Mouse (Mus musculus) midbrain, embryonic 10.5 days (tissue): ENCODE measurements around the gene 6030408B16Rik. TPM values are rescaled to one million over a fixed set of nuclear protein-coding genes. Genes with fewer than 3 reads are reported as not detected.
A peak's percentile ranks its signal among the peaks of the same experiment; 100 is the strongest.

Experiments
- DNase-seq: peaks from one replicate; pipeline ENCODE4 v3.0.0-alpha.2; 2017; ENCODE audit warnings: low spot score
- H3K27ac ChIP-seq: fragments of 300-500 bp; sonication (generic); replicated peaks from 2 replicates; pipeline ENCODE4 v1.5.1; 2016; ENCODE audit warnings: mild to moderate bottlenecking
- H3K27me3 ChIP-seq: fragments of 300-500 bp; sonication (generic); 2 replicates; pipeline ENCODE4 v1.6.1; 2016; ENCODE audit warnings: low read depth, mild to moderate bottlenecking; ENCODE audit not compliant: poor library complexity, severe bottlenecking
- H3K36me3 ChIP-seq: fragments of 300-500 bp; sonication (generic); 2 replicates; pipeline ENCODE4 v1.6.1; 2016; ENCODE audit warnings: mild to moderate bottlenecking, moderate library complexity
- H3K4me1 ChIP-seq: fragments of 300-500 bp; sonication (generic); 2 replicates; pipeline ENCODE4 v1.6.1; 2016
- H3K4me3 ChIP-seq: fragments of 300-500 bp; sonication (generic); 2 replicates; pipeline ENCODE4 v1.5.1; 2016; ENCODE audit warnings: mild to moderate bottlenecking, moderate library complexity
- H3K9me3 ChIP-seq: fragments of 300-500 bp; sonication (generic); replicated peaks from 2 replicates; pipeline ENCODE4 v1.6.1; 2016; ENCODE audit warnings: mild to moderate bottlenecking
- WGBS: fragments of 180-500 bp; shearing (Covaris S2); methylation state at CpG from one replicate; pipeline ENCODE4 v1.1.7; 2016; 5-methylcytosine and 5-hydroxymethylcytosine counted together
- polyA plus RNA-seq: library from polyadenylated mRNA; unstranded; fragments of >200 nt; fragmentation: Nextera tagmentation; extraction: Ambion mirVana; gene quantifications from 2 replicates; pipeline ENCODE4 v1.2.1, GENCODE M21; 2016

6030408B16Rik gene
- polyA plus RNA-seq, 1 experiment from 2014 or later, result 0.06 TPM

DNA sequence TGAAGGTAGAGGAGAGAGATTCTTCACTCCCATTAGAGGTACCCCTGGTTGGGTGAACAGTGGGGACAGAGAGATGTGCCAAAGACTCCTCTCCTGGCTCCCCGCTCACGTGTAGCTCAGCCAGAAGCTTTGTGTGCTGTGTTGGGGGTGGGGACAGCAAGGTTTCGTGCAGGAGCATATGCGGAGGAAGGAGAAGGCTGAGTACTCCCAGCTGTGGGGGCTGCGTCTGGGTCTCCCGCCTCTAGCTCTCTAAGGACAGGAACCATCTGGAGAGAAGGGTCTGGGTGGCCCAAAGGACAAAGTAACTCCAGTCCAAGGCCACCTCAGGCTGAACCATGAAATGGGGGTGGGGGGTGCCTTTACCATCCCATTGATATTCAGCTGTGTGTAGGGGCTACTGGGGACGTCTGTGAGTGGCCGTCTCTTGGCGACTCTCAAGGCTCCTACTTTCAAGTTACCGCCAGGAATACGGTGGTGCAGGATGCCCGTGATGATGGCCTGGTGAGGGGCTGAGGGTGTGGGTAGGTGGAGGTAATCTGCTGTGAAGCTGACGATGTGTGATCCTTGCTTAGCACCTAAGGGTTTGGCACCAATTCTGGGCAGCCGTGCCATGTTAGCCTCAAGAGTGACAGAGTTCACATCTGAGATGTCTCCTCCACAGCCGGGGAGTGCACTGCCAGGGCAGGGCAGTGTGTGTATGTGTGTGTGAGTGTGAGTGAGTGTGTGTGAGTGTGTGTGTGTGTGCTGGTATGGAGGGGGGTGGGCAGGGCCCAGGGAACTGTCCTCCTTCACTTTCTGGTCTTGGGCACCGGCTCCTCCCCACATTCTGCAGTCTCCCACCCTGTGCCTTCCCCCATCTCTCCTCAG is 1.2 kb downstream of the 6030408B16Rik start:
- H3K4me1 ChIP-seq, result peaks cover 10% of the 10 kb centered on the region
- no peaks in the 10 kb centered on the region for H3K27me3 ChIP-seq
- WGBS, result 71% methylated on average over 16 of the region's 16 CpGs
- no peak overlapping the region for H3K27ac ChIP-seq
- H3K36me3 ChIP-seq, result peaks cover 33% of the 10 kb centered on the region
- H3K9me3 ChIP-seq, result no peaks in the 10 kb centered on the region
- H3K4me3 ChIP-seq, result no peak overlapping the region
- DNase-seq, result no peak

DNA sequence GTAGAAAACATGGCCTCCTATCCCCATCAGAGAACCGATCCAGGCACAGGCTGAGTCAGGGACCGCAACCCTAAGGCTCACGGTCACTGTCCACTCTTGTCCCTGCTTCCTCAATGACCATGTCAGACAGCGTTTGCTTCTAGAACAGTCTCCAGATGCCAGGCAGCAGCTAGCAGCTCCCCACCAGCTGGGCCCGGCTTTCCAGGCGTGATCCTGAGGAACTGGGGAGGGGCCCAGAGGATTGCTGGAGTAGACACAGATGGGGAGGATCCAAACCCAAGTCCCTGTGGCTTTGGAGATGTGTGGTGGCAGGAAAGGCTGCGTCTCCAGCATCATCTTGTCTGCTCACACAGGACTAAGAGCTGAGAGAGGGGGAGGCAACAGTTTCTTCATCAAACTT is 2.1 kb downstream of the 6030408B16Rik start:
- H3K36me3 ChIP-seq, result peaks cover 25% of the 10 kb centered on the region
- no peak overlapping the region for H3K4me3 ChIP-seq
- no peaks in the 10 kb centered on the region for H3K27me3 ChIP-seq
- no peak overlapping the region for H3K27ac ChIP-seq
- no peak for DNase-seq
- H3K4me1 ChIP-seq, result peaks cover 10% of the 10 kb centered on the region
- no peaks in the 10 kb centered on the region for H3K9me3 ChIP-seq
- WGBS, result 83% methylated on average over 7 of the region's 7 CpGs

DNA sequence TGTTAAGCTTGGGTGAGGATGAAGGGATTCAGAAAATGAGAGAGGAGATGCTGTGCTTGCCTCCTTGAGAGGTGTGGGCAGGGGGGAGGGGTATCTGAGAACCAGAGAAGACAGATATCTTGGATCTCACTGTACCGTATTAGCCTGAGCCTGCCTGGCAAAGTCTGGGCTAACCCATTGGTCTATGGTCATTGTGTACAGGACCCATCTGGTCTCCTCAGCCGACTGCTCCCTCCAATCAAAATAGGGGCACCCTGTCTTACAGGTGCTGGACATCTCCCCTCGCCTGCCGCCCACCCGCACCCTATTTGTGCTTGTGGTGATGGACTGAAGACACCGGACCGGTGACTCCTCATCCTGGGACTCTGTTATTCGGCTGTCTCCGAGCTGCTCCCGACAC is 2.6 kb downstream of the 6030408B16Rik start:
- Histone ChIP-seq H3K27ac (no peak overlapping the region), H3K27me3 (no peaks in the 10 kb centered on the region), H3K36me3 (peaks cover 20% of the 10 kb centered on the region), H3K4me1 (peaks cover 10% of the 10 kb centered on the region), H3K9me3 (no peaks in the 10 kb centered on the region), H3K4me3 (no peak overlapping the region)
- DNase-seq, result no peak
- WGBS, result 91% methylated on average over 10 of the region's 10 CpGs

DNA sequence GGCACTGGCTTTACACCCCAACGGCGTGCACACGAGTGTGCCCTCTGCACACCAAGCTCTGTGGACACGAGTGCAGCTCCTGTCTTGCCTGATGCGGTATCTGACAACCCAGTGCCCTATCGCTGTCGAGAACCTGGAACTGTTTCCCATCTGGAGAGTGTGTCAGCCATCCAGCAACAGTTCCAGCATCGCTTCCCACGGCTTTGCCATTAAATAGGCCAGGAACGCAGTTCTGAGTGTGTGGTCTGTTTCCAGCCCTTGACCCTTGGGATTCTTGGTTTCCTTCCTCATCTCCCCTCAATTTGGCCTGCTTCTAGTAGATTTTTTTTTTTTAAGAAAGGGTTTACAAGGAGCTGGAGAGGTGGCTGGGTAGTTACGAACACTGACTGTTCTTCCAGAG is 3.1 kb downstream of the 6030408B16Rik start:
- 91% methylated on average over 11 of the region's 11 CpGs for WGBS
- DNase-seq, result no peak
- peaks cover 15% of the 10 kb centered on the region for H3K36me3 ChIP-seq
- H3K4me3 ChIP-seq, result no peak overlapping the region
- H3K27ac ChIP-seq, result no peak overlapping the region
- H3K9me3 ChIP-seq, result no peaks in the 10 kb centered on the region
- no peaks in the 10 kb centered on the region for H3K27me3 ChIP-seq
- peaks cover 10% of the 10 kb centered on the region for H3K4me1 ChIP-seq

DNA sequence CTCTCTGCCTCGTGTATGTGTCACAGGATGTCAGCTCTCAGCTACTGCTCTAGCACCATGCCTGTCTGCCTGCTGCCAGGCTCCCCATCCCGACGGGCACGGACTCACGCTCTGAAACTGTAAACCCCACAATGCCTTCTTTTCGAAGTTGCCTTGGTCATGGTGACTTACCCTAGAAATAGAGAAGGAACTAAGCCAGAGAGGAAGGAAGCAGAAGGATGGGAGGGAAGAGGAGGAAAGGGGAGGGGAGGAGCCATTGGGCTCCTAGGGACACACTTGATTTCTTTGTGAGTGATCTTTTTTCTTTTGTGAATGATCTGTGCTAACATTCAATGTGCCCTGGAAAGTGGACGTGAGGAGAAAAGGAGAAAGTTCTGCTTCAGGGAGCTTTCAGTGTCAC is 5.0 kb downstream of the 6030408B16Rik start:
- Histone ChIP-seq H3K9me3 (no peaks in the 10 kb centered on the region), H3K4me3 (peak overlapping the region; percentile 43; the same call in 1 of the 2 replicates)
- 30% methylated on average over 7 of the region's 7 CpGs for WGBS

DNA sequence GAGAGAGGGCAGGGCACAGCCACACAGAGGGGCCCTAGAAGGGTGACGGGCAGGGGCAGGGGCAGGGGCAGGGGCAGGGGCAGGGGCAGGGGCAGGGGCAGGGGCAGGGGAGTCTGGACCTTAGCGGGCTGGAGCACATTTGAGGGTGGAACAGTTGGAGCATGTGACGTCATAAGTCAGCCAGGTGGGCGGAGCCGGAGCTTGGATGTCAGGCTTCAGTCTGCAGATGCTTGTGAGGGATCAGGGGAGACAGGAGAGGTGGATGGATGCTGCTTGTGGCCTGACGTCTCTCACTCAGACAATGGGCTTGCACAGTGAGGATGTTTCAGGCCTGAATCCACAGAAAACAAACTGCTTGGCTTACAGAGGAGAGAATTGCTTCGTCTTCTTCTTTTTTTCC is 5.5 kb downstream of the 6030408B16Rik start:
- WGBS, result 11% methylated on average over 7 of the region's 7 CpGs
- Histone ChIP-seq H3K4me3 (peak overlapping the region; percentile 43), H3K9me3 (no peaks in the 10 kb centered on the region), H3K4me1 (peaks cover 10% of the 10 kb centered on the region), H3K27me3 (no peaks in the 10 kb centered on the region), H3K36me3 (no peaks in the 10 kb centered on the region), H3K27ac (peak overlapping the region; percentile 72)
- peak; percentile 50 for DNase-seq

More for the DNA sequence above, 5.0 kb downstream of the 6030408B16Rik start:
- H3K36me3 ChIP-seq, result no peaks in the 10 kb centered on the region
- no peaks in the 10 kb centered on the region for H3K27me3 ChIP-seq
- no peak for DNase-seq
- peaks cover 10% of the 10 kb centered on the region for H3K4me1 ChIP-seq
- peak overlapping the region; percentile 72; the same call in 1 of the 2 replicates for H3K27ac ChIP-seq

DNA sequence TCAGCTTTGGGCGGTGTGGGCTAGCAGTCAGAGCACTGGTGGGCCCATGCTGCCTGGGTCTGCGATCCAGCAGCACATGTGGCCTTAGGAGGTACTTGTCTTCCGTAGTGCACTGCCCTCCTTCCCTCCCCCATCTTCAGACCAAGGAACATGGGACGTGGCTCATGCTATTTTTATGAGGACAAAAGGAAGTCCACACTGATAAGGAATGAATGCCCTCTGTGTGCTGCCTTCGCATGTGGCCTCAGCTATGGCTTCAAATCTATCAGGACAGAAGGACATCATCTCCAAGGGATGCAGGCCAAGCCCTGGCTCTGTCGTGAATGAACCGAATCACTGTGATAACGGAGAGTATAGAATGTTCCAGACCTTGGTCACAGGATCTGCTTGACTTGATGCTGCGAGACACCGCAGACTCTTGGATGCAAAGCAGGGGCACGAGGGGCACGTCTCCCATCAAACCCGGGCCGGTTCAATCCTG is 6.5 kb downstream of the 6030408B16Rik start:
- peaks cover 10% of the 10 kb centered on the region for H3K4me1 ChIP-seq
- H3K9me3 ChIP-seq, result no peaks in the 10 kb centered on the region
- H3K27ac ChIP-seq, result no peak overlapping the region
- H3K27me3 ChIP-seq, result no peaks in the 10 kb centered on the region
- WGBS, result 88% methylated on average over 14 of the region's 14 CpGs
- no peak for DNase-seq
- H3K36me3 ChIP-seq, result no peaks in the 10 kb centered on the region
- H3K4me3 ChIP-seq, result no peak overlapping the region

DNA sequence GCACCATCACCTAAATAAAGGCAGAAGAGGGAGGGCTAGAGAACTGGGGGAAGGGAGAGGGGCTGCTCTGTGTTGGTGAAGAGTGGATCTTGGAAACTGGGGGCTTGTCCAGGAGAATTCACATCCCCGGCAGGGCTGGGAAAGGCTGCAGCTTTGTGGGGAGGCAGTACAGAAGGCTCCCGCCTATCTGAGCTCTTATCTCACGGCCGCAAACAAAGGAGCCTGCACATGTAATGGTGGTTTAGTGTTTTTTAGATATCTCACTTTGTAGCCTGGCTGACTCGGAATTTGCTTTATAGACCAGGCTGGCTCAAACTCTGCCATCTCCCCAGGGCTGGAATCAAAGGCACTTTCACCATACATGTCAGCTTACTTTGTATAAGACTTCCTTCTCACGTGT is 7.1 kb downstream of the 6030408B16Rik start:
- no peak overlapping the region for H3K27ac ChIP-seq
- peaks cover 10% of the 10 kb centered on the region for H3K4me1 ChIP-seq
- H3K9me3 ChIP-seq, result no peaks in the 10 kb centered on the region
- no peak for DNase-seq
- H3K36me3 ChIP-seq, result no peaks in the 10 kb centered on the region
- H3K27me3 ChIP-seq, result no peaks in the 10 kb centered on the region
- no peak overlapping the region for H3K4me3 ChIP-seq
- WGBS, result 78% methylated on average over 6 of the region's 6 CpGs

DNA sequence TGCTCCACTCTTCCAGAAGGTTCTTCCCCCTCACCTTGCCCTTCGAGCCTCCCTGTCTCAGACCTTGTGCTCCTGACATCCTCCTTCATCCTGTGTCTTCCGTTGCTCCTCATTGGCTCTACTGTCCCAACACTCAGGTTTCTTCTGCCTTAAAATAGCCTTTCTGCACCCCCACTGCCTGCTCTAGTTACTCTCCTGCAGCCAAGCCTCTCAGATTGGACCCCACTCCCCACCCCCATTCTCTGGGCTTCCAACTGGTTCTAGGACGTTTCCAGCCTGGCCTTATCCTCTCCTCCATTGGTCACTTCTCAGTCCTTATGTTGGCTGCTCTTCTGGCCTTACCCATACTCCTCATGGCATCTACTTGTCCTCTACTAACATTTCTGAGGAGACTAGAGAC is 9.2 kb downstream of the 6030408B16Rik start:
- WGBS, result 85% methylated on average over 3 of the region's 3 CpGs
- no peaks in the 10 kb centered on the region for H3K27me3 ChIP-seq
- peaks cover 10% of the 10 kb centered on the region for H3K4me1 ChIP-seq
- no peak for DNase-seq
- no peak overlapping the region for H3K4me3 ChIP-seq
- no peaks in the 10 kb centered on the region for H3K36me3 ChIP-seq
- H3K9me3 ChIP-seq, result no peaks in the 10 kb centered on the region
- no peak overlapping the region for H3K27ac ChIP-seq

DNA sequence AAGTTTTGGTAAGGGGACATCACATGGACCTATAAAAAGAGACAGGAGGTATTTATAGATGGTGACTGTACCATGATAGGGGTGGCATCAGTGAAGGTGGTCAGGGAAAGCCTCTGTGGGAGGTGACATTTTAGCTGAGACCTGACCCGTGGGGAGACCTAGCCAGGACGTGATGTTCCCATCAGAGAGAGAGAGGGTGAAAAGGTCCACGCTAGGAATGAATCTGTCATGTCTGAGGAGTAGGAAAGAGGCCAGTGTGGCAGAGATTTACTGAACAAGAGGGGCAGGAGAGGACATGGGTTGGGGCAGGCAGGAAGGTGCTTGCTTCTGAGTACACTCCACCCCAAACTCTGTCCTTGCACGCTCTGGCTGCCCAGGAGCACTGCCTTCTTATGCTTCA is 10.8 kb downstream of the 6030408B16Rik start:
- Histone ChIP-seq H3K36me3 (no peaks in the 10 kb centered on the region), H3K9me3 (no peaks in the 10 kb centered on the region), H3K27me3 (no peaks in the 10 kb centered on the region), H3K4me1 (peaks cover 2% of the 10 kb centered on the region), H3K27ac (no peak overlapping the region), H3K4me3 (no peak overlapping the region)
- WGBS, result 89% methylated on average over 4 of the region's 4 CpGs
- DNase-seq, result no peak

DNA sequence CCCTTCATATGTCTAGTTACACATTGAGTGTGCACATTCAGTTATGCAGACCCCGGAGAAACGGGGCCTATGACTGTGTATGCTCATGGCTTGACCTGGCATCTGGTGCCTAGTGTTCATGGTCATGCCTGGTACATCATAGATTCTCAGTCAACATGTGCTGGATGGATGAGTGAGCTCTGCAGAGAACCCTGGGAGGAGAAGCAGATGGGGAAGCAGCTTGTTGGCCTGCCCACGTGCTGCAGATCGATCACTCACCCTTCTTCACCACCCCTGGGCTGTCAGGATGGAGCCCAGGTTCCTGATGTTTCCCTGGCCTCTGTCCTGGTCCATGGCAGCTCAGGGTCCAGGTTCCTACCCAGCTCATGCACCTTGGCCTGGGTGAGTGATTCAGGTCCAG is 13.4 kb downstream of the 6030408B16Rik start:
- H3K4me1 ChIP-seq, result peaks cover 12% of the 10 kb centered on the region
- no peaks in the 10 kb centered on the region for H3K36me3 ChIP-seq
- DNase-seq, result no peak
- H3K9me3 ChIP-seq, result no peaks in the 10 kb centered on the region
- H3K4me3 ChIP-seq, result no peak overlapping the region
- H3K27me3 ChIP-seq, result no peaks in the 10 kb centered on the region
- 91% methylated on average over 4 of the region's 4 CpGs for WGBS
- no peak overlapping the region for H3K27ac ChIP-seq

DNA sequence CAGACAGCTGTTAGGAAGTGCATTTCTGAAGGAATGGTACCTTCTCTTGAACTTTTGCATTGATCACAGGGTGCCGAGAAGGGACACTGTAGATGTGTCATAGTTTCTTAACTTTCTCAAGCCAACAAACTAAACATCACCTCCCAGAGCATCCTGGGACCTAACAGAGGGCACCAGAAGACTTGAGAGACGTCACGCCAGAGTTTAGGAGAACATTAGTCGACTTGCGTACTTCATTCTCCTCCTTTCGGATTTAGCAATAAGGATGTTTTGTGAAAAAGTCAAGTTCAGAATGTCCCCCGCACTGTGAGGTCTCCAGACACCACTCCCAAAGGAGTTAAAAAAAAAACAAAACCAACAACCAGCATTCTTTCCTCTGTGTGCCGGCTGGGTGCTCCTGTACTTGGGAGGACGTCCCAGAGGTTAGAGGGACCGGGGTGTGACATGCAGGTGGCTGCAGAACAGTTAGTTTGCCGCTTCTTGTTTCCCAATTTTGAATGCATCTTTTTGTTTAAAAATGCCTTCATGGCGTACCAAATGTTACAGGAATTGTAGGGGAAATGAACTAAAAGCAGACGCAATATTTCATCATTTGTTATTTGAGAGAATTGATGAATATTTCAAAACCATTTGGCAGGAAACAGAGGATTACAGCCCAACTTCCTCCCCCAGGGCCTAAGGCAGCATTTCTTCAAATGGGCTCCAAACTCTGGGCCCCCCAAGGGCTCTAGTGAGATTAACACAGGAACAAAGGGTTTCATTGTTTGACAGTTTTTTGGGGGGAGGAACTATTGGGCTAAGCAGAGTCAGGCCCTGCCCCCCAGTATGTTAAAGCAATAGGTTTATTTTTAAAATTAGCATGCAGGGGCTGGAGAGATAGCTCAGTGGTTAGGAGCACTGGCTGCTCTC is 15.7 kb downstream of the 6030408B16Rik start:
- Histone ChIP-seq H3K4me1 (peaks cover 12% of the 10 kb centered on the region), H3K36me3 (no peaks in the 10 kb centered on the region), H3K27ac (no peak overlapping the region), H3K4me3 (no peak overlapping the region), H3K9me3 (no peaks in the 10 kb centered on the region), H3K27me3 (no peaks in the 10 kb centered on the region)
- 65% methylated on average over 13 of the region's 13 CpGs for WGBS
- DNase-seq, result no peak
